ENCODE assay signal across 8 mouse cellular contexts in genomic region chr5:111139622-111140021, GRCm38 (mm10).
DNase-seq lines count a peak whose midpoint lies in the region; ATAC-seq lines count a peak whose summit lies in the region.

No protein-coding gene starts in this region.

- H3K9ac ChIP-seq in heart, embryonic 14.5 days (ENCODE audit: low read length), result no peak overlapping the region
- H3K9ac ChIP-seq in kidney, embryonic 16.5 days (replicated peaks; ENCODE audit: low read length), result no peak overlapping the region

- H3K4me1 ChIP-seq in heart, embryonic 14.5 days (ENCODE audit: control insufficient read depth in 2 of 2, insufficient read depth in 2 of 2, low read length in 2 of 2), result peaks cover 35% of the 10 kb centered on the region in 2 experiments
- H3K4me1 ChIP-seq in kidney, embryonic 16.5 days (ENCODE audit: insufficient read depth, low read length), result peaks cover 64% of the 10 kb centered on the region

- peak overlapping the region; percentile 25; the same call in 1 of the 2 replicates for H3K4me2 ChIP-seq in heart, embryonic 14.5 days (ENCODE audit: low read length)
- peak overlapping the region; percentile 27; the same call in 1 of the 2 replicates for H3K4me2 ChIP-seq in kidney, embryonic 16.5 days (replicated peaks; ENCODE audit: low read depth, low read length)

- H3K9me3 ChIP-seq in heart, embryonic 14.5 days (ENCODE audit: control insufficient read depth, low read length), result no peaks in the 10 kb centered on the region
- H3K9me3 ChIP-seq in kidney, embryonic 16.5 days (ENCODE audit: low read length), result no peaks in the 10 kb centered on the region

- H3K36me3 ChIP-seq in heart, embryonic 14.5 days (ENCODE audit: control insufficient read depth, insufficient read depth, low read length), result no peaks in the 10 kb centered on the region
- H3K36me3 ChIP-seq in kidney, embryonic 16.5 days (ENCODE audit: insufficient read depth, low read length), result no peaks in the 10 kb centered on the region

- H3K27me3 ChIP-seq in heart, embryonic 14.5 days (ENCODE audit: control insufficient read depth, insufficient read depth, low read length), result no peaks in the 10 kb centered on the region
- no peaks in the 10 kb centered on the region for H3K27me3 ChIP-seq in kidney, embryonic 16.5 days (ENCODE audit: insufficient read depth, low read length)

- ATAC-seq in heart, embryonic 14.5 days (ENCODE audit: insufficient number of reproducible peaks, insufficient read depth, low FRiP score, low read depth), result no peak
- ATAC-seq in kidney, embryonic 16.5 days (ENCODE audit: low FRiP score, low TSS enrichment), result 0 out of 2 replicates have a peak, but pooled peaks have one; percentile 25
- ATAC-seq in cerebellum, adult (ENCODE audit: insufficient number of reproducible peaks, low FRiP score, low TSS enrichment), result no peak

- peak overlapping the region; percentile 77 to 88 for H3K27ac ChIP-seq in heart, embryonic 14.5 days (replicated peaks in 1 of 2; ENCODE audit: control insufficient read depth in 1 of 2, insufficient read depth in 1 of 2, low read depth in 2 of 2, low read length in 2 of 2)
- peak overlapping the region; percentile 81 for H3K27ac ChIP-seq in kidney, embryonic 16.5 days (ENCODE audit: low read length)

- DNase-seq in gastrocnemius, adult 18-20 months (ENCODE audit: low spot score), result peak; percentile 32
- DNase-seq in gastrocnemius, postnatal 25 days, result no peak
- peak; percentile 83 for DNase-seq in lung, postnatal 36 days
- no peak for DNase-seq in left cerebral cortex, postnatal 36 days (ENCODE audit: low spot score in 2 of 2)
- no peak for DNase-seq in layer of hippocampus, postnatal 10 days (ENCODE audit: low spot score in 2 of 2)

- 49% methylated on average over 14 of the region's 14 CpGs for WGBS in heart, embryonic 14.5 days
- WGBS in kidney, embryonic 16.5 days, result 52% methylated on average over 14 of the region's 14 CpGs

- intact Hi-C loops in left cerebral cortex, postnatal 36 days (cut with DNase I), result loop anchor here (5.0 kb wide), 1 partner anchor 157 kb away; no protein-coding TSS in a partner anchor

- no peak overlapping the region for H3K4me3 ChIP-seq in heart, embryonic 14.5 days (ENCODE audit: control insufficient read depth in 1 of 2, insufficient read depth in 1 of 2, low read depth in 1 of 2, low read length in 2 of 2)
- H3K4me3 ChIP-seq in kidney, embryonic 16.5 days (ENCODE audit: low read length), result no peak overlapping the region

Comparison
In these comparisons a context has a peak if more than half of its experiments do, and no peak if none do; other contexts are left out.
1. DNase-seq: peak in gastrocnemius, adult 18-20 months (single experiment) and lung, postnatal 36 days (single experiment); none in gastrocnemius, postnatal 25 days (single experiment), left cerebral cortex, postnatal 36 days (0 of 2) and layer of hippocampus, postnatal 10 days (0 of 2).